Mouse (Mus musculus) limb, embryonic 14.5 days (tissue): Measurements from ENCODE around the gene Ms4a3. TPM values are rescaled to one million over a fixed set of nuclear protein-coding genes. Genes with fewer than 3 reads are reported as not detected.

ENCODE experiments used
- ATAC-seq: fragments of 200-750 bp; cut with Nextera tagmentation; 2 replicates; pipeline ENCODE4 v1.8.0; 2017; ENCODE audit warnings: low read depth, moderate number of reproducible peaks, moderate TSS enrichment; ENCODE audit not compliant: low FRiP score
- DNase-seq: peaks from one replicate; pipeline ENCODE4 v3.0.0-alpha.2; 2015; ENCODE audit warnings: low spot score
- H3K27ac ChIP-seq: fragments of 300-500 bp; sonication (generic); replicated peaks from 2 replicates; pipeline ENCODE4 v1.5.1; 2014; ENCODE audit warnings: low read depth, mild to moderate bottlenecking, low read length, moderate library complexity, mixed read lengths
- H3K27me3 ChIP-seq: fragments of 300-500 bp; sonication (generic); 2 replicates; pipeline ENCODE4 v1.6.1; 2014; ENCODE audit warnings: low read length, mixed read lengths; ENCODE audit not compliant: control insufficient read depth, insufficient read depth
- H3K36me3 ChIP-seq: fragments of 300-500 bp; sonication (generic); 2 replicates; pipeline ENCODE4 v1.6.1; 2014; ENCODE audit warnings: mild to moderate bottlenecking, low read length, moderate library complexity, mixed read lengths; ENCODE audit not compliant: control insufficient read depth, insufficient read depth
- H3K4me1 ChIP-seq: fragments of 300-500 bp; sonication (generic); 2 replicates; pipeline ENCODE4 v1.6.1; 2014; ENCODE audit warnings: antibody characterized with exemption, low read length, mixed read lengths; ENCODE audit not compliant: control insufficient read depth, insufficient read depth
- H3K4me2 ChIP-seq: fragments of 300-500 bp; sonication (generic); replicated peaks from 2 replicates; pipeline ENCODE4 v1.6.1; 2014; ENCODE audit warnings: low read depth, mild to moderate bottlenecking, low read length, moderate library complexity; ENCODE audit not compliant: severe bottlenecking
- H3K4me3 ChIP-seq: fragments of 300-500 bp; sonication (generic); replicated peaks from 2 replicates; pipeline ENCODE4 v1.5.1; 2014; ENCODE audit warnings: low read length
- H3K9ac ChIP-seq: fragments of 300-500 bp; sonication (generic); 2 replicates; pipeline ENCODE4 v1.6.1; 2014; ENCODE audit warnings: mild to moderate bottlenecking, low read depth, low read length, moderate library complexity; ENCODE audit not compliant: severe bottlenecking
- H3K9me3 ChIP-seq: fragments of 300-500 bp; sonication (generic); 2 replicates; pipeline ENCODE4 v1.6.1; 2016; ENCODE audit warnings: low read length; ENCODE audit not compliant: control insufficient read depth
- POLR2A ChIP-seq: fragments of 200-500 bp; IDR thresholded peaks from 2 replicates; pipeline ENCODE4 v1.8.0; 2012; ENCODE audit warnings: inconsistent platforms, mild to moderate bottlenecking, moderate library complexity, borderline replicate concordance; ENCODE audit not compliant: insufficient read depth, insufficient read length; ENCODE audit errors: extremely low read depth
- WGBS: fragments of 180-500 bp; shearing (Covaris S2); extraction: QIAGEN DNeasy Blood & Tissue Kit; methylation state at CpG from one replicate; pipeline ENCODE4 v1.1.7; 2014; 5-methylcytosine and 5-hydroxymethylcytosine counted together
- polyA plus RNA-seq, 2 experiments: library from polyadenylated mRNA; depleted of rRNA in 1 of 2; stranded (reverse) in 1 of 2; unstranded in 1 of 2; fragments of >200 nt; fragmentation: Nextera tagmentation in 1 of 2; extraction: Ambion mirVana in 1 of 2; gene quantifications; 2 replicates each; pipeline versions ENCODE4 v1.2.1 to v1.2.3; 2012 to 2014

Ms4a3 gene
- polyA plus RNA-seq, 2 experiments = 0.13 to 0.39 TPM

- no peaks in the 10 kb centered on the region for H3K36me3 ChIP-seq
- DNase-seq (no peak), ATAC-seq (no peak)
- H3K4me2 ChIP-seq = no peak overlapping the region
- no peak overlapping the region for H3K4me3 ChIP-seq
- H3K9ac ChIP-seq = no peak overlapping the region
- H3K4me1 ChIP-seq = no peaks in the 10 kb centered on the region
- H3K27ac ChIP-seq = no peak overlapping the region
- TF ChIP-seq POLR2A = no peak
- H3K9me3 ChIP-seq = no peaks in the 10 kb centered on the region
- H3K27me3 ChIP-seq = no peaks in the 10 kb centered on the region
Observed at GRCm38 (mm10) chr19:11624800-11625199, 15.9 kb downstream of the Ms4a3 start.

GRCm38 (mm10) chr19:11623551-11623950 is 17.1 kb downstream of the Ms4a3 start, which contains the start of gene Ms4a2:
Gene Ms4a2, minus strand, starts transcription at chr19:11623719.
- H3K27me3 ChIP-seq = no peaks in the 10 kb centered on the region
- ATAC-seq = no peak
- no peaks in the 10 kb centered on the region for H3K36me3 ChIP-seq
- 86% methylated on average over 2 of the region's 2 CpGs for WGBS
- H3K9me3 ChIP-seq = no peaks in the 10 kb centered on the region
- TF ChIP-seq POLR2A = no peak
- H3K4me1 ChIP-seq = no peaks in the 10 kb centered on the region
- no peak within 1 kb of the TSS for H3K4me2 ChIP-seq
- no peak within 1 kb of the TSS for H3K4me3 ChIP-seq
- H3K27ac ChIP-seq = no peak within 1 kb of the TSS
- no peak for DNase-seq
- no peak within 1 kb of the TSS for H3K9ac ChIP-seq

- no peaks in the 10 kb centered on the region for H3K27me3 ChIP-seq
- H3K27ac ChIP-seq = no peak overlapping the region
- H3K4me3 ChIP-seq = no peak overlapping the region
- H3K36me3 ChIP-seq = no peaks in the 10 kb centered on the region
- no peak for ATAC-seq
- no peak for TF ChIP-seq POLR2A
- H3K4me1 ChIP-seq = no peaks in the 10 kb centered on the region
- H3K9ac ChIP-seq = no peak overlapping the region
- H3K9me3 ChIP-seq = no peaks in the 10 kb centered on the region
- no peak overlapping the region for H3K4me2 ChIP-seq
- no peak for DNase-seq
Observed at GRCm38 (mm10) chr19:11617983-11618382, 22.7 kb downstream of the Ms4a3 start.

GRCm38 (mm10) chr19:11614805-11615204 is 25.8 kb downstream of the Ms4a3 start:
- DNase-seq = no peak
- H3K27me3 ChIP-seq = no peaks in the 10 kb centered on the region
- H3K27ac ChIP-seq = no peak overlapping the region
- WGBS = 58% methylated on average over 2 of the region's 2 CpGs
- no peaks in the 10 kb centered on the region for H3K36me3 ChIP-seq
- no peak for TF ChIP-seq POLR2A
- ATAC-seq = no peak
- no peaks in the 10 kb centered on the region for H3K4me1 ChIP-seq
- no peak overlapping the region for H3K4me3 ChIP-seq
- H3K9ac ChIP-seq = no peak overlapping the region
- H3K4me2 ChIP-seq = no peak overlapping the region
- H3K9me3 ChIP-seq = no peaks in the 10 kb centered on the region

- no peak overlapping the region for H3K4me3 ChIP-seq
- no peak for DNase-seq
- H3K9me3 ChIP-seq = no peaks in the 10 kb centered on the region
- 74% methylated on average over 8 of the region's 8 CpGs for WGBS
- H3K4me1 ChIP-seq = no peaks in the 10 kb centered on the region
- H3K27me3 ChIP-seq = no peaks in the 10 kb centered on the region
- no peak overlapping the region for H3K9ac ChIP-seq
- no peak overlapping the region for H3K27ac ChIP-seq
- no peak for TF ChIP-seq POLR2A
- no peak for ATAC-seq
- no peaks in the 10 kb centered on the region for H3K36me3 ChIP-seq
- H3K4me2 ChIP-seq = no peak overlapping the region
Observed at GRCm38 (mm10) chr19:11613776-11614443, 26.7 kb downstream of the Ms4a3 start.
